Mouse (Mus musculus) kidney, embryonic 14.5 days (tissue): ENCODE data around the gene Sobp. TPM values are rescaled to one million over a fixed set of nuclear protein-coding genes. Genes with fewer than 3 reads are reported as not detected.

Experiments
- ATAC-seq: fragments of 200-750 bp; cut with Nextera tagmentation; 2 replicates; pipeline ENCODE4 v1.8.0; 2017; ENCODE audit warnings: moderate number of reproducible peaks, mild to moderate bottlenecking, moderate TSS enrichment, moderate library complexity; ENCODE audit not compliant: low FRiP score, low TSS enrichment
- H3K27ac ChIP-seq: fragments of 300-500 bp; sonication (generic); 2 replicates; pipeline ENCODE4 v1.5.1; 2014; ENCODE audit warnings: low read depth, mild to moderate bottlenecking, low read length, moderate library complexity, mixed read lengths
- H3K27me3 ChIP-seq: fragments of 300-500 bp; sonication (generic); 2 replicates; pipeline ENCODE4 v1.6.1; 2014; ENCODE audit warnings: mild to moderate bottlenecking, low read length; ENCODE audit not compliant: control insufficient read depth, insufficient read depth
- H3K36me3 ChIP-seq: fragments of 300-500 bp; sonication (generic); 2 replicates; pipeline ENCODE4 v1.6.1; 2014; ENCODE audit warnings: low read length, mixed read lengths; ENCODE audit not compliant: control insufficient read depth, insufficient read depth
- H3K4me1 ChIP-seq: fragments of 300-500 bp; sonication (generic); 2 replicates; pipeline ENCODE4 v1.6.1; 2014; ENCODE audit warnings: low read length, mixed read lengths; ENCODE audit not compliant: control insufficient read depth, insufficient read depth
- H3K4me2 ChIP-seq: fragments of 300-500 bp; sonication (generic); replicated peaks from 2 replicates; pipeline ENCODE4 v1.6.1; 2014; ENCODE audit warnings: low read depth, mild to moderate bottlenecking, low read length
- H3K4me3 ChIP-seq: fragments of 300-500 bp; sonication (generic); 2 replicates; pipeline ENCODE4 v1.5.1; 2014; ENCODE audit warnings: mild to moderate bottlenecking, low read length
- H3K9ac ChIP-seq: fragments of 300-500 bp; sonication (generic); 2 replicates; pipeline ENCODE4 v1.6.1; 2014; ENCODE audit warnings: low read depth, mild to moderate bottlenecking, low read length, moderate library complexity
- H3K9me3 ChIP-seq: fragments of 300-500 bp; sonication (generic); 2 replicates; pipeline ENCODE4 v1.6.1; 2016; ENCODE audit warnings: low read length; ENCODE audit not compliant: control insufficient read depth
- WGBS: fragments of 180-500 bp; shearing (Covaris S2); extraction: QIAGEN DNeasy Blood & Tissue Kit; methylation state at CpG from one replicate; pipeline ENCODE4 v1.1.7; 2014; 5-methylcytosine and 5-hydroxymethylcytosine counted together
- polyA plus RNA-seq: library from polyadenylated mRNA; unstranded; fragments of >200 nt; fragmentation: Nextera tagmentation; extraction: Ambion mirVana; gene quantifications from 2 replicates; pipeline ENCODE4 v1.2.1, GENCODE M21; 2014

Sobp gene
- polyA plus RNA-seq, 1 experiment from 2014 or later: 4.0 TPM

DNA sequence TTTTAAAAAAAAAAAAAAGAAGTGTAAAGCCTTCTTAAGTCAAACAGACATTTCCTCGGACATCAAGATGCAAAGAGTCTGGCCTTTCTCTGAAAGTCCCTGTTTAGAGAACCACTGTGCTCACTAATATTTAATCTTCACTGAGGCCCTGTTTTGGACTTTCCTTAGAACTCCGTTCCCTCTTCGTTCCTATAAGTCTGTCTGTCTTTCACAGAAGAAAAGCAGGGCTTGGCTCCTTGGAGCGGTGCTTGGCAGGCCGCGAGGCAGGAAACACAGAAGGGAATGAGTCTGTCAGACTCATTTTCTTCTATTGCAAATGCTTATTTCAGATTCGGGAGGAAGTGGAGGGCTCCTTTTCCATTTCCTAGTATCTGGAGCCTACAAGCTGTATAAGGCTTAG, 5.5 kb downstream of the Sobp start:
- no peaks in the 10 kb centered on the region for H3K36me3 ChIP-seq
- peaks cover 6% of the 10 kb centered on the region for H3K27me3 ChIP-seq
- no peak overlapping the region for H3K4me2 ChIP-seq
- H3K4me1 ChIP-seq: peaks cover 14% of the 10 kb centered on the region
- ATAC-seq: no peak
- no peak overlapping the region for H3K4me3 ChIP-seq
- no peak overlapping the region for H3K27ac ChIP-seq
- 0 out of 2 replicates have a peak, but pooled peaks cover 2% of the 10 kb centered on the region for H3K9me3 ChIP-seq
- no peak overlapping the region for H3K9ac ChIP-seq
- WGBS: 78% methylated on average over 7 of the region's 7 CpGs

DNA sequence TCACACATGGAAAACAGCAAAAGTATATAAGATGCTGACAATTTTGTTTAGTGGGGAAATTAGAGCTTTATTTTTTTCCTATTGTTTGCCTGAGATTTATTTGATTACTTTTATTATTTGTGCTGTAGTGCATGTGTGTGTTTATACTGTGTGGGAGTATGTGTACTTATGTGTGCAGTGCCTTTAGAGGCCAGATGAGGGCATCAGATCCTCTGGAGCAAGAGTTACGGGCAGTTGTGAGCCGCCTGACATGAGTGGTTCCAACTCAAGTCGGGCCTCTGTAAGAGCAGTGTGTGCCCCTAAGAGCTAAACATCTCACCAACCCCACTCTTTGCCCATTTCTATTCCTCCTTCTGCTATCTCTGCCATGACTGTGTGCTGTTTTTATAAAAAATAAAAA, 7.5 kb downstream of the Sobp start:
- no peaks in the 10 kb centered on the region for H3K36me3 ChIP-seq
- no peak overlapping the region for H3K9ac ChIP-seq
- ATAC-seq: no peak
- H3K4me2 ChIP-seq: no peak overlapping the region
- peaks cover 11% of the 10 kb centered on the region; the same call in 1 of the 2 replicates for H3K4me1 ChIP-seq
- peaks cover 6% of the 10 kb centered on the region; the same call in 1 of the 2 replicates for H3K27me3 ChIP-seq
- H3K27ac ChIP-seq: no peak overlapping the region
- WGBS: 100% methylated on average over 3 of the region's 3 CpGs
- H3K4me3 ChIP-seq: no peak overlapping the region
- 0 out of 2 replicates have a peak, but pooled peaks cover 7% of the 10 kb centered on the region for H3K9me3 ChIP-seq

DNA sequence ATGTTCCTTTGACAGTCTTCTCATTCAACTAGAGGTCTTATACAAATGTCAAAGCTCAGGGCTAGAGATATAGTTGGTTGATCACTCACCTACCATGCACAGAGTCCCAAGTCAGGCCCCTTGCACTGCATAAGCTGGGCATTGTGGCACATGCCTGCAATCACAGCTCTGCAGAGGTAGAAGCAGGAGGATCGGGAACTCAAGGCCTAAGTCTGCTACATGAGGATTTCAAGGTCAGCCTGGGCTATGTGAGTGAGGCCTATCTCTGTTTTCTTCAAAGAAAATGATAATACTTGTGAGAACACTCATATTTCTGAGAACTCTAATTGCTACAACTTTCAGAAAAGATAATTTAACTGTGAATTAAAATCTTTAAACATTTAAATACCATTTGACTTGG, 8.2 kb downstream of the Sobp start:
- ATAC-seq: no peak
- H3K4me3 ChIP-seq: no peak overlapping the region
- peaks cover 6% of the 10 kb centered on the region; the same call in 1 of the 2 replicates for H3K27me3 ChIP-seq
- H3K4me2 ChIP-seq: no peak overlapping the region
- WGBS: 85% methylated on average over 1 of the region's 1 CpGs
- peaks cover 11% of the 10 kb centered on the region; the same call in 1 of the 2 replicates for H3K4me1 ChIP-seq
- H3K9me3 ChIP-seq: 0 out of 2 replicates have a peak, but pooled peaks cover 7% of the 10 kb centered on the region
- H3K36me3 ChIP-seq: no peaks in the 10 kb centered on the region
- H3K27ac ChIP-seq: no peak overlapping the region
- H3K9ac ChIP-seq: no peak overlapping the region

DNA sequence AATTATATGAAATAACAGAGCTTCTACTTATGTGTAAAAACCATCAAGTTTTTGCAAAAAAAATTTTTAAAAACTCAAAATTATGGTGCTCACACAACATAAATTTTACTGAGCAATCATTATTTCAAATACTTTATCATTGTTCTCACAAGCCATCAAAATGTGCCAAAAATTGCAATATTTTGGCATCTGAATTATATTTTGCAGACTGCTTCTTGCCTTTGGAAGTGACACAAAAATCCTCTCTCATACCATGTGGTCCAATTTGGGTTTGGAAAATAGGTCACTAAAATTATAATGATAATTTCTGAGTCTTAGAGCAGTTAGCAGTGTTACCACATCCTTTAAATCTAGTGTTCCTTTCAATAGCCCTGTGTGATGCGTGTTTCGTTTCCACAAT, 9.9 kb downstream of the Sobp start:
- H3K4me1 ChIP-seq: 0 out of 2 replicates have a peak, but pooled peaks cover 6% of the 10 kb centered on the region

DNA sequence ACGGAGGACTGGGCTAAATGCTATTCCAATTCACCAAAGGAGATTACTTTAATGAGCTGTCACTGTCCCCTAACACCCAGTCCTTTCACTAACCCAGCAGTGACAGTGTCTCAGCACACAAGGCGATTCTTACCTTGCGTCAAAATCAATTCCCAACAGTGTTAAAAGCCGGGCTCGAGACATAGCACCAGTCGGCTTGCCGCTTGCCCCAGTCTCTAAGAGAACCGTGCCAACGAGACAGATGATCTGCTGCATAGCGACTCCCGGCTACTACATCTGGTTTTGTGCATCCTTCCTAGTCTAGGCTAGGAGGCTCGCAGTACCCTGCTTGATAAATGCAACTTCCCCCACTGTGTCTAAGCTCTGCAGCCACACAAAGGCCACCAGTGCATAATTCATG, 12.0 kb downstream of the Sobp start:
- 0 out of 2 replicates have a peak, but pooled peaks have one; percentile 49 for ATAC-seq
- no peak overlapping the region for H3K4me2 ChIP-seq
- 31% methylated on average over 12 of the region's 12 CpGs for WGBS

More for the DNA sequence above, 9.9 kb downstream of the Sobp start:
- Histone ChIP-seq H3K4me3 (no peak overlapping the region), H3K4me2 (no peak overlapping the region), H3K9ac (no peak overlapping the region), H3K27me3 (no peaks in the 10 kb centered on the region; the same call in 1 of the 2 replicates), H3K36me3 (no peaks in the 10 kb centered on the region), H3K27ac (no peak overlapping the region), H3K9me3 (0 out of 2 replicates have a peak, but pooled peaks cover 7% of the 10 kb centered on the region)
- 92% methylated on average over 2 of the region's 2 CpGs for WGBS
- ATAC-seq: no peak

DNA sequence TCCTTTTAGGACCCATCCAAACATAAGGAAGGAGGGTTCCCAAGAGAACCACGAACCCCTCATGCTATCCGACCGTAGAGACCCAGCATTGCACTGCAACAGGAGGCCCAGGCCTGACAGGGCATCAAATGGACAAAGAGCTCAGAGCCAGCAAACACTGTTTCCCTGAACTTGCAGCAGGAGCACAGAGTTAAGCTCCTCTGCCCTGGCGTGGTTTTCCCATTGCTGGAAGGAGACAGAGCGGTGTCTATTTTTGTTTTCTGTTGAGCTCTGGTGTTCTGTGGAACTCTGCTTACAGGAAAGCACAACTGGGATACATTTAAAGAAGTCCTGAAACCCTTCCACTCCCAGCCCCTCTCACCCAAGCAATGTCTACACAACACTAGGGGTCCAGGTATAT, 15.0 kb downstream of the Sobp start:
- Histone ChIP-seq H3K36me3 (no peaks in the 10 kb centered on the region), H3K9me3 (0 out of 2 replicates have a peak, but pooled peaks cover 4% of the 10 kb centered on the region), H3K4me1 (0 out of 2 replicates have a peak, but pooled peaks cover 13% of the 10 kb centered on the region), H3K9ac (no peak overlapping the region), H3K27ac (no peak overlapping the region), H3K27me3 (no peaks in the 10 kb centered on the region), H3K4me2 (no peak overlapping the region), H3K4me3 (no peak overlapping the region)
- ATAC-seq: no peak
- WGBS: 80% methylated on average over 5 of the region's 5 CpGs

More for the DNA sequence above, 12.0 kb downstream of the Sobp start:
- Histone ChIP-seq H3K36me3 (no peaks in the 10 kb centered on the region), H3K27ac (no peak overlapping the region), H3K27me3 (no peaks in the 10 kb centered on the region), H3K4me3 (no peak overlapping the region), H3K4me1 (0 out of 2 replicates have a peak, but pooled peaks cover 6% of the 10 kb centered on the region), H3K9ac (no peak overlapping the region), H3K9me3 (0 out of 2 replicates have a peak, but pooled peaks cover 7% of the 10 kb centered on the region)

DNA sequence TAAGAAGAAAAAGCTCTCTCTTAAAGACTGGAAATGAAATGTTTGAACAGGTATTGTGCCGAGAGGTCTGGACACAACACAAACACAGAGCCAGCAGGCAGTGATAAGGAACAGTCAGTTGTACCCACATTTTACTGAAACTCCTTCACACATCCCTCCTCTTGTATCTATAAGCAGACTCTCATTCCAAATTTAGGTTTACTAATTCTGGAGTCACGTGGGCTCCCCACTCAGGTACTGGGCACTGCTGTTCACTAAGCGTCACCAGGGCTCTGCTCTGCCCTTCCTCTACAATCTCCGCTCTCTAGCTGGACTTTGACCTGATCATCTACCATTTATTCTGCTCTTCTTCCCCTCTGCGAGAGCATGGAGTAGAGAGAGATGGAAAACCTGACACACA, 15.4 kb downstream of the Sobp start:
- WGBS: 85% methylated on average over 5 of the region's 5 CpGs
- no peak for ATAC-seq
- no peak overlapping the region for H3K4me2 ChIP-seq
- H3K9ac ChIP-seq: no peak overlapping the region
- H3K36me3 ChIP-seq: no peaks in the 10 kb centered on the region
- H3K9me3 ChIP-seq: 0 out of 2 replicates have a peak, but pooled peaks cover 4% of the 10 kb centered on the region
- no peak overlapping the region for H3K4me3 ChIP-seq
- no peak overlapping the region for H3K27ac ChIP-seq
- H3K27me3 ChIP-seq: no peaks in the 10 kb centered on the region
- H3K4me1 ChIP-seq: 0 out of 2 replicates have a peak, but pooled peaks cover 13% of the 10 kb centered on the region

DNA sequence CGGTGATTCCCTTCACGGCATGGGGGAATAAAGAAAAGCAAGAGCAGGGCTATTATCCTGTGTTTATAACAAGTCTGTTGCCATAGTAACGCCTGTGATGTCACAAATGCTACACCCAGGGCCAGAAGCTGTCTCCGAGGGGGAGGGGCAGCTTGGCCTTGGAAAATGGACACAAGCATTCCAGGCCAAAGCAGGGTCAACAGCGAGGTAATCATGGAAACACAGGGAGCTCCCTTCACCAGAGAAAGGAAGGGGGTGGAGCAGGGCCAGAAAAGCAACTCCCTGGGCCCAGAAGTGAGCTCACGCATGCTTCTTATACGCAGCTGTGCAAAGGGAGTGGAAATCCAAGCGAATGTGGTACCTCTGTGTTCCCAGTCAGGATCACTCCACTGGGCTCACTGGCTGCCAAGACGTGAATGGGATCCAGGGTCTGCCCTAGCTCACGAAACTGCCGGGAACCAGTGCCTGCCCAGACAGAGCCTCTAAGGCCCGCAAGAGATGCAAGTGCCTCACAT, 19.2 kb downstream of the Sobp start:
- peak; percentile 83 for ATAC-seq
- Histone ChIP-seq H3K4me2 (no peak overlapping the region; the same call in 1 of the 2 replicates), H3K36me3 (no peaks in the 10 kb centered on the region), H3K4me3 (no peak overlapping the region), H3K9me3 (no peaks in the 10 kb centered on the region), H3K4me1 (0 out of 2 replicates have a peak, but pooled peaks cover 7% of the 10 kb centered on the region), H3K27me3 (no peaks in the 10 kb centered on the region), H3K27ac (no peak overlapping the region), H3K9ac (no peak overlapping the region)
- 27% methylated on average over 12 of the region's 12 CpGs for WGBS

DNA sequence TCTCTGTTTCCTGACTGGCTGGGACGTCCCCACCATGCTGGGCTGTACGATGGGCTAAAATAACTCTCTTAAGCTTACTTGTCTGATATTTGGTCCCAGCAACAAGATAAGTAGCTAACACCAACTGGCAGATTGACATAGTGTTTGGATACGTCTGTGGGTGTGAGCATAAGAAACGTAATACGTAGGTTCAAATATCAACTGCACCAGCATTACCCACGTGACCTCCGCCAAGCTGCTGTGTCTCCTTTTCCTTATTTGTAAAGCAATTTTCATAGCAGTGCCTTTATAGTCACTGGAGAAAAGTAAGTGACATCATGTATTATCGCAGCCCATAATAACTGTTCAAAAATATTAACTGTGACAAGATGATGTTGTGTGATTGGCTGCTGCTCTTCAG, 21.7 kb downstream of the Sobp start:
- Histone ChIP-seq H3K27me3 (no peaks in the 10 kb centered on the region), H3K4me1 (0 out of 2 replicates have a peak, but pooled peaks cover 7% of the 10 kb centered on the region), H3K4me2 (no peak overlapping the region), H3K27ac (no peak overlapping the region), H3K9me3 (no peaks in the 10 kb centered on the region), H3K4me3 (no peak overlapping the region), H3K9ac (no peak overlapping the region), H3K36me3 (no peaks in the 10 kb centered on the region; the same call in 1 of the 2 replicates)
- 58% methylated on average over 8 of the region's 8 CpGs for WGBS
- ATAC-seq: no peak
